Mouse (Mus musculus) midbrain, embryonic 14.5 days (tissue): ENCODE results near the gene Gm10717. TPM values are rescaled to one million over a fixed set of nuclear protein-coding genes. Genes with fewer than 3 reads are reported as not detected.
"Not testable (repeated sequence)": the region's sequence is repeated elsewhere in the genome, so short reads cannot be mapped to it uniquely, and the experiment has no call there.

Experiments
- ATAC-seq: fragments of 200-750 bp; cut with Nextera tagmentation; 2 replicates; pipeline ENCODE4 v1.8.0; 2017; ENCODE audit warnings: moderate number of reproducible peaks, moderate library complexity; ENCODE audit not compliant: low FRiP score, low TSS enrichment
- DNase-seq: peaks from one replicate; pipeline ENCODE4 v3.0.0-alpha.2; 2015
- H3K27ac ChIP-seq: fragments of 300-500 bp; sonication (generic); replicated peaks from 2 replicates; pipeline ENCODE4 v1.5.1; 2014; ENCODE audit warnings: mild to moderate bottlenecking, low read depth, low read length, moderate library complexity
- H3K27me3 ChIP-seq: fragments of 300-500 bp; sonication (generic); 2 replicates; pipeline ENCODE4 v1.6.1; 2014; ENCODE audit warnings: low read length, control low read depth, mixed read lengths; ENCODE audit not compliant: control insufficient read depth, insufficient read depth
- H3K36me3 ChIP-seq: fragments of 300-500 bp; sonication (generic); 2 replicates; pipeline ENCODE4 v1.6.1; 2014; ENCODE audit warnings: low read length, control low read depth; ENCODE audit not compliant: control insufficient read depth, insufficient read depth
- H3K4me1 ChIP-seq: fragments of 300-500 bp; sonication (generic); 2 replicates; pipeline ENCODE4 v1.6.1; 2014; ENCODE audit warnings: mild to moderate bottlenecking, antibody characterized with exemption, low read length, control low read depth; ENCODE audit not compliant: control insufficient read depth, insufficient read depth
- H3K4me2 ChIP-seq: fragments of 300-500 bp; sonication (generic); 2 replicates; pipeline ENCODE4 v1.6.1; 2014; ENCODE audit warnings: mild to moderate bottlenecking, low read length, moderate library complexity
- H3K4me3 ChIP-seq: fragments of 300-500 bp; sonication (generic); replicated peaks from 2 replicates; pipeline ENCODE4 v1.5.1; 2014; ENCODE audit warnings: low read depth, low read length
- H3K9ac ChIP-seq: fragments of 300-500 bp; sonication (generic); replicated peaks from 2 replicates; pipeline ENCODE4 v1.6.1; 2014; ENCODE audit warnings: mild to moderate bottlenecking, low read length, moderate library complexity
- H3K9me3 ChIP-seq: fragments of 300-500 bp; sonication (generic); 2 replicates; pipeline ENCODE4 v1.6.1; 2016; ENCODE audit warnings: low read length, control low read depth, mixed read lengths; ENCODE audit not compliant: control insufficient read depth
- WGBS: fragments of 180-500 bp; shearing (Covaris S2); extraction: QIAGEN DNeasy Blood & Tissue Kit; methylation state at CpG from one replicate; pipeline ENCODE4 v1.1.7; 2014; 5-methylcytosine and 5-hydroxymethylcytosine counted together
- polyA plus RNA-seq: library from polyadenylated mRNA; unstranded; fragments of >200 nt; fragmentation: Nextera tagmentation; extraction: Ambion mirVana; gene quantifications from 2 replicates; pipeline ENCODE4 v1.2.1, GENCODE M21; 2014

Gm10717 gene
- 1.2 TPM in 1 of 2 replicates, not detected in the other for polyA plus RNA-seq

GRCm38 (mm10) chr9:3024912-3025467 lies at the start of gene Gm10717:
Gm10717 (plus strand) TSS chr9:3025417.
- WGBS: 78% methylated on average over 12 of the region's 12 CpGs
- not testable (repeated sequence) for H3K27me3 ChIP-seq, DNase-seq, H3K4me1 ChIP-seq, H3K9ac ChIP-seq, H3K4me3 ChIP-seq, H3K4me2 ChIP-seq, H3K9me3 ChIP-seq, H3K36me3 ChIP-seq, ATAC-seq, H3K27ac ChIP-seq

- not testable (repeated sequence) for H3K36me3 ChIP-seq, H3K4me2 ChIP-seq, H3K4me3 ChIP-seq, H3K4me1 ChIP-seq, H3K27me3 ChIP-seq, H3K9ac ChIP-seq, H3K9me3 ChIP-seq, H3K27ac ChIP-seq, ATAC-seq
- 69% methylated on average over 12 of the region's 12 CpGs for WGBS
- peak; percentile 19 for DNase-seq
Observed at GRCm38 (mm10) chr9:3000445-3000972, 24.7 kb upstream of the Gm10717 start, which contains the start of gene Gm10722. Gm10722 (plus strand) TSS chr9:3000922.

- not testable (repeated sequence) for H3K4me3 ChIP-seq, H3K36me3 ChIP-seq, H3K27ac ChIP-seq, H3K4me1 ChIP-seq, ATAC-seq, H3K4me2 ChIP-seq, DNase-seq, H3K9ac ChIP-seq, H3K9me3 ChIP-seq, H3K27me3 ChIP-seq
- 65% methylated on average over 8 of the region's 8 CpGs for WGBS
Observed at GRCm38 (mm10) chr9:3001006-3001405, 24.2 kb upstream of the Gm10717 start.

- DNase-seq (peak; percentile 37), ATAC-seq (peak; percentile 88)
- H3K4me3 ChIP-seq, H3K27ac ChIP-seq, H3K36me3 ChIP-seq, H3K9me3 ChIP-seq, H3K4me2 ChIP-seq, H3K4me1 ChIP-seq, H3K27me3 ChIP-seq, H3K9ac ChIP-seq: not testable (repeated sequence)
- WGBS: 58% methylated on average over 8 of the region's 11 CpGs
Observed at GRCm38 (mm10) chr9:3001948-3002659, 23.1 kb upstream of the Gm10717 start.

- H3K4me1 ChIP-seq, DNase-seq, H3K9me3 ChIP-seq, H3K36me3 ChIP-seq, H3K4me3 ChIP-seq, H3K27me3 ChIP-seq, H3K27ac ChIP-seq, H3K4me2 ChIP-seq, H3K9ac ChIP-seq, ATAC-seq: not testable (repeated sequence)
- WGBS: 77% methylated on average over 6 of the region's 14 CpGs
Observed at GRCm38 (mm10) chr9:3002794-3003396, 22.3 kb upstream of the Gm10717 start, which contains the start of gene Gm11168. Gm11168 (plus strand) TSS chr9:3003346.

- H3K27me3 ChIP-seq, H3K9me3 ChIP-seq, H3K27ac ChIP-seq, H3K4me3 ChIP-seq, H3K36me3 ChIP-seq, H3K9ac ChIP-seq, H3K4me1 ChIP-seq, H3K4me2 ChIP-seq, DNase-seq: not testable (repeated sequence)
- 0 out of 2 replicates have a peak, but pooled peaks have one; percentile 2 for ATAC-seq
- 88% methylated on average over 1 of the region's 5 CpGs for WGBS
Observed at GRCm38 (mm10) chr9:3006179-3006578, 19.0 kb upstream of the Gm10717 start.

- not testable (repeated sequence) for H3K9ac ChIP-seq, DNase-seq, H3K36me3 ChIP-seq, H3K27ac ChIP-seq, H3K27me3 ChIP-seq, H3K4me1 ChIP-seq, H3K4me3 ChIP-seq, H3K9me3 ChIP-seq, H3K4me2 ChIP-seq
- WGBS: 70% methylated on average over 7 of the region's 8 CpGs
- ATAC-seq: peak; percentile 76
Observed at GRCm38 (mm10) chr9:3006636-3007035, 18.6 kb upstream of the Gm10717 start.

- peak; percentile 0 for DNase-seq
- not testable (repeated sequence) for H3K27ac ChIP-seq, H3K4me1 ChIP-seq, ATAC-seq, H3K4me2 ChIP-seq, H3K27me3 ChIP-seq, H3K36me3 ChIP-seq, H3K9ac ChIP-seq, H3K9me3 ChIP-seq, H3K4me3 ChIP-seq
- 80% methylated on average over 7 of the region's 9 CpGs for WGBS
Observed at GRCm38 (mm10) chr9:3007272-3007671, 17.9 kb upstream of the Gm10717 start.
